Mouse (Mus musculus) hindbrain, embryonic 14.5 days (tissue): ENCODE data around the gene Mogs. TPM values are rescaled to one million over a fixed set of nuclear protein-coding genes. Genes with fewer than 3 reads are reported as not detected.
"Not testable (repeated sequence)": the region's sequence is repeated elsewhere in the genome, so short reads cannot be mapped to it uniquely, and the experiment has no call there.

Experiments
- ATAC-seq: fragments of 200-750 bp; cut with Nextera tagmentation; 2 replicates; pipeline ENCODE4 v1.8.0; 2017; ENCODE audit warnings: moderate number of reproducible peaks, mild to moderate bottlenecking, moderate TSS enrichment, moderate library complexity; ENCODE audit not compliant: low FRiP score
- DNase-seq: peaks from one replicate; pipeline ENCODE4 v3.0.0-alpha.2; 2015; ENCODE audit warnings: low spot score
- H3K27ac ChIP-seq: fragments of 300-500 bp; sonication (generic); 2 replicates; pipeline ENCODE4 v1.5.1; 2014; ENCODE audit warnings: mild to moderate bottlenecking, moderate library complexity
- H3K27me3 ChIP-seq: fragments of 300-500 bp; sonication (generic); 2 replicates; pipeline ENCODE4 v1.6.1; 2014; ENCODE audit warnings: mild to moderate bottlenecking, low read length, mixed read lengths; ENCODE audit not compliant: control insufficient read depth, insufficient read depth
- H3K36me3 ChIP-seq: fragments of 300-500 bp; sonication (generic); replicated peaks from 2 replicates; pipeline ENCODE4 v1.6.1; 2014; ENCODE audit not compliant: control insufficient read depth, insufficient read depth
- H3K4me1 ChIP-seq: fragments of 300-500 bp; sonication (generic); replicated peaks from 2 replicates; pipeline ENCODE4 v1.6.1; 2014; ENCODE audit warnings: antibody characterized with exemption, low read length, mixed read lengths; ENCODE audit not compliant: control insufficient read depth, insufficient read depth
- H3K4me2 ChIP-seq: fragments of 300-500 bp; sonication (generic); replicated peaks from 2 replicates; pipeline ENCODE4 v1.6.1; 2014; ENCODE audit warnings: mild to moderate bottlenecking, moderate library complexity
- H3K4me3 ChIP-seq: fragments of 300-500 bp; sonication (generic); replicated peaks from 2 replicates; pipeline ENCODE4 v1.5.1; 2014; ENCODE audit warnings: mild to moderate bottlenecking, low read length
- H3K9ac ChIP-seq: fragments of 300-500 bp; sonication (generic); 2 replicates; pipeline ENCODE4 v1.6.1; 2014
- H3K9me3 ChIP-seq: fragments of 300-500 bp; sonication (generic); 2 replicates; pipeline ENCODE4 v1.6.1; 2016; ENCODE audit warnings: low read length; ENCODE audit not compliant: control insufficient read depth
- WGBS: fragments of 180-500 bp; shearing (Covaris S2); extraction: QIAGEN DNeasy Blood & Tissue Kit; methylation state at CpG from one replicate; pipeline ENCODE4 v1.1.7; 2014; 5-methylcytosine and 5-hydroxymethylcytosine counted together
- polyA plus RNA-seq: library from polyadenylated mRNA; unstranded; fragments of >200 nt; fragmentation: Nextera tagmentation; extraction: Ambion mirVana; gene quantifications from 2 replicates; pipeline ENCODE4 v1.2.1, GENCODE M21; 2014

Mogs gene
- polyA plus RNA-seq, 1 experiment from 2014 or later: 23.9 TPM

DNA sequence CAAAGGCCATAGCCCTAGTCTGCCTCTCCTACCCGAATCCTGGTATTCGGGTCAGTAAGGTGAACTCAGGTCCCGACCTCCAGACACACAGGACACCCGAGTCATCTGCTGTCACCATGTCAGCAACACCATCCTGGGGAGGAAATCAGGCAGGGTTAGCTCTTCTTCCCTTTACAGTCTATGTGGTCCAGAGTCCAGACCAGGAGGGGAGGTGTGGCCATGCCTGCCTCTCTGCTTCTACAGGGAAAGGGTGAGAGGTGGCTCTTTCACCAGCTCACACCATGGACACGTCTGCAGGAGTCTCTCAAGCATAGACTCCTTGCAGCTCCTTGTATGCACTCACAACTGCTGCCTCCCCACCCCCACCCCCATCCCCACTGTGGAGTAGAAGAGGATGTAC, 38.2 kb downstream of the Mogs start:
- no peaks in the 10 kb centered on the region for H3K27me3 ChIP-seq
- no peak overlapping the region for H3K9ac ChIP-seq
- H3K9me3 ChIP-seq: no peaks in the 10 kb centered on the region
- no peak overlapping the region for H3K4me2 ChIP-seq
- H3K36me3 ChIP-seq: peaks cover 4% of the 10 kb centered on the region; the same call in 1 of the 2 replicates
- ATAC-seq: no peak
- DNase-seq: no peak
- H3K4me3 ChIP-seq: no peak overlapping the region
- peaks cover 14% of the 10 kb centered on the region for H3K4me1 ChIP-seq
- H3K27ac ChIP-seq: no peak overlapping the region
- WGBS: 84% methylated on average over 5 of the region's 5 CpGs

DNA sequence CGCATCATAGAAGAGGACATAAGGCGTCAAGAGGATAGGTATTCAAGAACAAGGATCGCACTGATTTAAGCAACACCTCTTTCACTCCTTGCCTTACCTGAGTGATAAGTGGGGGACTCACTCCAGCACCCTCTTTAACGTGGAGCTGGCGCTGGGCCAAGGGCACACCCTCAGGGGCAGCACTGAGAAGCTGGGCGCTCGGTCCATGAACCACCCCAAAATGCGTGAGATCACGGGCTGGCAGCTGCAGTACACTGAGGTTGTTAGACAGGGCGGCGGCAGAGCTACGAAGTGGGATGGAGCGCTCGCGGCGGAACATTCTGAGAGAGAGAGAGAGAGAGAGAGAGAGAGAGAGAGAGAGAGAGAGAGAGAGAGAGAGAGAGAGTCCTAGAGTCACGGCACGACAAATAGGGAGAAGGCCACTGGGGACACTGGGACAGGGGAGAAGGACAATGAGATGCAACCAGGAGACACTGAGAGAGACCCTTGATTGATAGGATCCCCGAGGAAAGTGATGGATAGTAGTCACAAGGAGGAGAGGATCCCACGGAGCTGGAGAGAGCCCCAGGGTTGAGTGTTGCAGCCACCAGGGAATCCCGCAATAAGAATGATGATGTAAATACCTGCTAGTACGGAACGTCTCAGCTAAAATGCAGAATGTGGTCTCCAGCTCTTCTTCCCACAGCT, 40.4 kb downstream of the Mogs start:
- H3K4me2 ChIP-seq: peak overlapping the region; percentile 86
- no peaks in the 10 kb centered on the region for H3K36me3 ChIP-seq
- no peak for DNase-seq
- peak; percentile 5; the same call in 1 of the 2 replicates for ATAC-seq
- H3K9me3 ChIP-seq: no peaks in the 10 kb centered on the region
- H3K27me3 ChIP-seq: peaks cover 10% of the 10 kb centered on the region
- peak overlapping the region; percentile 66 for H3K9ac ChIP-seq
- 9% methylated on average over 23 of the region's 23 CpGs for WGBS
- H3K4me3 ChIP-seq: peak overlapping the region; percentile 61
- peak overlapping the region; percentile 38; the same call in 1 of the 2 replicates for H3K27ac ChIP-seq
- H3K4me1 ChIP-seq: peaks cover 14% of the 10 kb centered on the region

DNA sequence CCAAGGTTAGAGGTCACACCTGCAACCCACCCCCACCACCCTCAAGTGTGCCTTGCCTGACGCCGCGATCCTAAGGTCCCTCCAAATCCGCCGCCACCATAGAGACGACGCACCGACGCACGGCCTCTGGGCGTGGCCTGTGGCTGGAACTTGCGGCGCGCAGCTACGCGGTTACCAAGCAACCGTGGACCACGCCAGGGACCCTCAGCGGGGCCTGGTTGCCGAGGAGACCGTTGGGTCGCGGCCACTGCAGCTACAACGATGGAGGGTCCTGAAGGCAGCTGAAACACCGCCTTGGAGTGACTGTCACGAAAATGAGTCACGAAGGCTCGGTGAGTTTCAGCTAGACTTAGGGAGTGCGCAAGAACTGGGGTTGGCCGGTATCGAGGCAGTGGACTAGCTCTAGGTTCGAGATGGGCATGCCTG, 41.0 kb downstream of the Mogs start, which contains the start of the genes Wdr54 and 1700003E16Rik:
Gene Wdr54, minus strand, starts transcription at position 139 of the 426 bp plus-strand sequence.
Gene 1700003E16Rik, plus strand, starts transcription at position 146 of the 426 bp plus-strand sequence.
- Histone ChIP-seq H3K27ac (peak within 1 kb of the TSS; percentile 38; the same call in 1 of the 2 replicates), H3K4me2 (peak within 1 kb of the TSS; percentile 86), H3K27me3 (peaks cover 15% of the 10 kb centered on the region), H3K4me1 (peaks cover 14% of the 10 kb centered on the region), H3K9me3 (no peaks in the 10 kb centered on the region), H3K4me3 (peak within 1 kb of the TSS; percentile 61), H3K36me3 (no peaks in the 10 kb centered on the region), H3K9ac (peak within 1 kb of the TSS; percentile 66)
- DNase-seq (peak; percentile 84), ATAC-seq (peak; percentile 94)
- WGBS: under 1% methylated on average over 32 of the region's 32 CpGs

DNA sequence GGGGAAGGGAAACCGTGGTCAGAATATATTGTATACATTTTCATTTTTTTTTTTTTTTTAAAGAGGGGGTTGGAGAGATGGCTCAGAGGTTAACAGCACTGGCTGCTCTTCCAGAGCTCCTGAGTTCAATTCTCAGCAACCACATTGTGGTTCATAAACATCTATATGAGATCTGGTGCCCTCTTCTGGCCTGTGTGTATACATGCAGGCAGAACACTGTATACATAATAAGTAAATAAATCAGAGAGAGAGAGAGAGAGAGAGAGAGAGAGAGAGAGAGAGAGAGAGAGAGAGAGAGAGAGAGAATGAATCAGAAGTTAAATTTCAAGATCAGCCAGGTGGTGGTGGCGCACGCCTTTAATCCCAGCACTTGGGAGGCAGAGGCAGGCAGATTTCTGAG, 44.2 kb downstream of the Mogs start:
- Histone ChIP-seq H3K4me1 (peaks cover 26% of the 10 kb centered on the region), H3K27me3 (peaks cover 29% of the 10 kb centered on the region)
- ATAC-seq, H3K27ac ChIP-seq, H3K4me2 ChIP-seq, H3K9ac ChIP-seq, H3K4me3 ChIP-seq, H3K9me3 ChIP-seq, H3K36me3 ChIP-seq: not testable (repeated sequence)
- 26% methylated on average over 3 of the region's 3 CpGs for WGBS
- DNase-seq: peak; percentile 68

GRCm38 (mm10) chr6:83161442-83161841, 46.1 kb downstream of the Mogs start:
- ATAC-seq (no peak), DNase-seq (no peak)
- WGBS: 15% methylated on average over 19 of the region's 19 CpGs
- H3K4me2 ChIP-seq: peak overlapping the region; percentile 39
- no peak overlapping the region for H3K9ac ChIP-seq
- peak overlapping the region; percentile 18 for H3K4me3 ChIP-seq
- H3K4me1 ChIP-seq: peaks cover 21% of the 10 kb centered on the region
- H3K9me3 ChIP-seq: no peaks in the 10 kb centered on the region
- H3K27me3 ChIP-seq: peaks cover 29% of the 10 kb centered on the region
- no peaks in the 10 kb centered on the region for H3K36me3 ChIP-seq
- no peak overlapping the region for H3K27ac ChIP-seq

- Histone ChIP-seq H3K4me2 (peak overlapping the region; percentile 39), H3K9me3 (no peaks in the 10 kb centered on the region), H3K9ac (peak overlapping the region; percentile 12; the same call in 1 of the 2 replicates), H3K27me3 (peaks cover 29% of the 10 kb centered on the region), H3K4me3 (peak overlapping the region; percentile 18), H3K27ac (no peak overlapping the region), H3K36me3 (no peaks in the 10 kb centered on the region), H3K4me1 (peaks cover 25% of the 10 kb centered on the region)
- ATAC-seq: no peak
- WGBS: under 1% methylated on average over 49 of the region's 49 CpGs
- DNase-seq: no peak
Observed at GRCm38 (mm10) chr6:83161921-83162641, 46.8 kb downstream of the Mogs start.

DNA sequence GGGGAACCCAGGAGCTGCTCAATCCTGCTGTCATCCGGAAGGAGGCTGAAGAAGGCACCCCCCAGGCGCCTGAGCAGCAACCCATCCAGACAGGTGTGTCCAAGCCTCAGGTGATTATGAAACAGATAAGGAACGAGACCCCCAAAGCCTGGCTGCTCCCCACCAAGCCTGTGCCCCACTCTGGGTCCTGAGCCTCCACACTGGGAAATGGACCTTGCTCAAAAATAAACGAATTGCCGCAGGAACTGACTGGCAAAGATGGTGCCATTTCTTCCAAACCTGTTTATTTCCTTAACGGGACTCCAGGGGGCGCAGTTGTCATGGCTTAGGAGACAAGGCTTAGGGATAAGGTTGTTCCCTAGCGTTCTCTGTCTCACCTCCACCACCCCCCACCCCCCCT, 47.4 kb downstream of the Mogs start:
- no peak overlapping the region for H3K27ac ChIP-seq
- H3K36me3 ChIP-seq: no peaks in the 10 kb centered on the region
- H3K9ac ChIP-seq: peak overlapping the region; percentile 12; the same call in 1 of the 2 replicates
- WGBS: 0% methylated on average over 8 of the region's 8 CpGs
- DNase-seq (peak; percentile 73), ATAC-seq (no peak)
- peak overlapping the region; percentile 18 for H3K4me3 ChIP-seq
- H3K4me1 ChIP-seq: peaks cover 31% of the 10 kb centered on the region
- no peaks in the 10 kb centered on the region for H3K9me3 ChIP-seq
- peaks cover 29% of the 10 kb centered on the region for H3K27me3 ChIP-seq
- H3K4me2 ChIP-seq: peak overlapping the region; percentile 39

DNA sequence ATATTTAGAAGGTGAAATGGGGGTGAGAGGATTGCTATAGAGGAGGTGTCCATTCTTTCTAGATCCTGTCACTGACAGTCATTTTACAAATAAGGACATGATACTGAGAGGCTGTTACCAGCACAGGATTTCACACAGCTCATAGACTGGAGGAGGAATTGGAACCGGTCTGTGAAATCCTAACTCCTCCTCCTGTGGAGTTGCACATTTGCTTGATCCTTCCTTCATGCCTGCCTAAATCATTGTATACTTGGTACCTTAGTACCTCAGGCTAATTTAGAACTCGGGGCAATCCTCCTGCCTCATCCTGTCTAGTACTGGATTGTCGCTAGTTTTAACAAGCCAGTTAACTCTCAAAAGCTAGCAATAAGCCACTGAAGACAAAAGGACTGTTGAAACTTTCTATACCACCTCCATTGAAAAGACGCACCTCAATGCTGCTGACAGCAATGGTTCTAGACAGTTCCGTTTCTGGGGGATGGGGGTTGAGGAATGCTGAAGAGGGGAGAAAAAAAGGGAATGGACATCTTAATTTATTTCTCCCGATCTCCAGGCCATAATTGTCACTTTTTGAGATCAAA, 49.8 kb downstream of the Mogs start:
- DNase-seq (no peak), ATAC-seq (peak; percentile 22)
- Histone ChIP-seq H3K27ac (peak overlapping the region; percentile 92), H3K9me3 (no peaks in the 10 kb centered on the region), H3K4me1 (peaks cover 31% of the 10 kb centered on the region), H3K36me3 (no peaks in the 10 kb centered on the region), H3K4me2 (peak overlapping the region; percentile 67), H3K4me3 (peak overlapping the region; percentile 68), H3K9ac (peak overlapping the region; percentile 76), H3K27me3 (peaks cover 25% of the 10 kb centered on the region)
- 5% methylated on average over 6 of the region's 6 CpGs for WGBS
